Mouse (Mus musculus): ENCODE measurements at regions not wholly inside any gene's neighbourhood (a gene's known extent, or its start where the extent isn't known, plus 50 kb on each side); places are given as distances from the start of the nearest gene placed in this dataset.

- no peak overlapping the region for H3K4me2 ChIP-seq (replicated peaks; ENCODE audit: low read depth, low read length)
- H3K36me3 ChIP-seq (ENCODE audit: control insufficient read depth, insufficient read depth, low read length), result no peaks in the 10 kb centered on the region
- no peaks in the 10 kb centered on the region for H3K4me1 ChIP-seq (ENCODE audit: control insufficient read depth, insufficient read depth, low read length)
- no peaks in the 10 kb centered on the region for H3K9me3 ChIP-seq (ENCODE audit: control insufficient read depth, low read length)
- no peaks in the 10 kb centered on the region for H3K27me3 ChIP-seq (ENCODE audit: control insufficient read depth, insufficient read depth, low read length)
- no peak overlapping the region for H3K27ac ChIP-seq (ENCODE audit: low read depth, low read length)
- WGBS, result 82% methylated on average over 3 of the region's 3 CpGs
- H3K4me3 ChIP-seq (ENCODE audit: low read length), result no peak overlapping the region
- no peak for ATAC-seq (ENCODE audit: low FRiP score, low TSS enrichment)
- H3K9ac ChIP-seq (ENCODE audit: low read depth, low read length), result no peak overlapping the region
These were observed 87.2 kb upstream of the Arhgap24 start for GRCm38 (mm10) chr5:102393941-102394340.

DNA sequence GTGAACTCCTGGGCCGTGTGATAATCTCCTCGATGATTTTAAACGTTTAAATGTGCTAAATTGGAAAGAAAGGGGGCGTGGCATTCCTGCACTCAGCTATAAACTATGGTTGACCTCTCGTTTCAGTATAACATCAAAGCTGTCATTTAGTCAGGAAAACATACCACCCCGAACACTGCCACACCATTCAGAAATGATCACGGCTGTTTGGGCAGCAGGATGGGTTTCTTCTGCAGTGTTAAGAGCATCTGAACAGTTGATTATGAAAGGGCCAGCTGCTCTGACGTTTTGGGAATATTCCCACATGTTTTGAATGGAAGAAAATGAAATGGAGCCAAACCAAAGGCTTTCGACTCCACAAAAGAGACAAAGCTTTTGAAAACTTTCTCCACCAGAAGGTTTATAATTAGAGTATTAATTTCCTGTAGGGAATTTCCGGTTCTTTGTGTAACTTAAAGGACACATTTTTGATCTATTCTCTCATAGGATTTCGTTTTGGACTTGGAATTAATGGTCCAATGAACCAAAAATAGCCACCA is 85.5 kb upstream of the Arhgap24 start:
- H3K27ac ChIP-seq (ENCODE audit: low read depth, low read length), result no peak overlapping the region
- H3K4me2 ChIP-seq (replicated peaks; ENCODE audit: low read depth, low read length), result no peak overlapping the region
- H3K27me3 ChIP-seq (ENCODE audit: control insufficient read depth, insufficient read depth, low read length), result no peaks in the 10 kb centered on the region
- H3K9ac ChIP-seq (ENCODE audit: low read depth, low read length), result no peak overlapping the region
- no peaks in the 10 kb centered on the region for H3K4me1 ChIP-seq (ENCODE audit: control insufficient read depth, insufficient read depth, low read length)
- WGBS, result 47% methylated on average over 11 of the region's 11 CpGs
- no peaks in the 10 kb centered on the region for H3K9me3 ChIP-seq (ENCODE audit: control insufficient read depth, low read length)
- no peak overlapping the region for H3K4me3 ChIP-seq (ENCODE audit: low read length)
- H3K36me3 ChIP-seq (ENCODE audit: control insufficient read depth, insufficient read depth, low read length), result no peaks in the 10 kb centered on the region
- no peak for ATAC-seq (ENCODE audit: low FRiP score, low TSS enrichment)

- Histone ChIP-seq H3K4me1 (ENCODE audit: control insufficient read depth, insufficient read depth, low read length) (no peaks in the 10 kb centered on the region), H3K9me3 (ENCODE audit: control insufficient read depth, low read length) (no peaks in the 10 kb centered on the region), H3K4me2 (replicated peaks; ENCODE audit: low read depth, low read length) (no peak overlapping the region), H3K36me3 (ENCODE audit: control insufficient read depth, insufficient read depth, low read length) (no peaks in the 10 kb centered on the region), H3K27ac (ENCODE audit: low read depth, low read length) (no peak overlapping the region), H3K27me3 (ENCODE audit: control insufficient read depth, insufficient read depth, low read length) (no peaks in the 10 kb centered on the region), H3K4me3 (ENCODE audit: low read length) (no peak overlapping the region), H3K9ac (ENCODE audit: low read depth, low read length) (no peak overlapping the region)
- no peak for ATAC-seq (ENCODE audit: low FRiP score, low TSS enrichment)
- WGBS, result 82% methylated on average over 4 of the region's 4 CpGs
These were observed 82.2 kb upstream of the Arhgap24 start for GRCm38 (mm10) chr5:102399006-102399405.

DNA sequence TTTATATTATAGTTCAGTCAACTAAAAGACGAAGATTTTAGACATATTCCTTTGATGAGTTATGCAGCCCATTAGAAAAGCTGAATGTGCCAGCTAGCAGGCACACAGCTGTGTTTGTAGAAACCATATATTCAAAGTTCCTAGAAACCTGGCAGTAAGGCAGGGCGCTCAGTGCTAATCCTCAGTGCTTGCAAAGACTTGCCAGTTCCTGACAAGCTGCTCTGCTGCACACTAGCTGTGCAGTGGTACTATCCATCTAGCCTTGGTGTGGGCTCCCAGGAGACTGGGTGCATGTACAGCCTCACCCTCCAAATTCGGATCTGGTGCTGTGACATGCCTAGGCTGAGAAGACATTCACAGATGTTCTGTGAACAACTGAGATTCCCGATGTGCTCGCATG is 63.5 kb upstream of the Arhgap24 start:
- H3K27ac ChIP-seq (ENCODE audit: low read depth, low read length), result no peak overlapping the region
- H3K4me2 ChIP-seq (replicated peaks; ENCODE audit: low read depth, low read length), result no peak overlapping the region
- WGBS, result 73% methylated on average over 5 of the region's 5 CpGs
- H3K36me3 ChIP-seq (ENCODE audit: control insufficient read depth, insufficient read depth, low read length), result no peaks in the 10 kb centered on the region
- ATAC-seq (ENCODE audit: low FRiP score, low TSS enrichment), result no peak
- H3K4me1 ChIP-seq (ENCODE audit: control insufficient read depth, insufficient read depth, low read length), result no peaks in the 10 kb centered on the region
- H3K9me3 ChIP-seq (ENCODE audit: control insufficient read depth, low read length), result no peaks in the 10 kb centered on the region
- H3K4me3 ChIP-seq (ENCODE audit: low read length), result no peak overlapping the region
- no peaks in the 10 kb centered on the region for H3K27me3 ChIP-seq (ENCODE audit: control insufficient read depth, insufficient read depth, low read length)
- H3K9ac ChIP-seq (ENCODE audit: low read depth, low read length), result no peak overlapping the region

- H3K9me3 ChIP-seq (ENCODE audit: control insufficient read depth, low read length), result no peaks in the 10 kb centered on the region
- no peak overlapping the region for H3K4me3 ChIP-seq (ENCODE audit: low read length)
- no peaks in the 10 kb centered on the region for H3K27me3 ChIP-seq (ENCODE audit: control insufficient read depth, insufficient read depth, low read length)
- no peaks in the 10 kb centered on the region for H3K36me3 ChIP-seq (ENCODE audit: control insufficient read depth, insufficient read depth, low read length)
- H3K27ac ChIP-seq (ENCODE audit: low read depth, low read length), result no peak overlapping the region
- no peaks in the 10 kb centered on the region for H3K4me1 ChIP-seq (ENCODE audit: control insufficient read depth, insufficient read depth, low read length)
- ATAC-seq (ENCODE audit: low FRiP score, low TSS enrichment), result no peak
- H3K4me2 ChIP-seq (replicated peaks; ENCODE audit: low read depth, low read length), result no peak overlapping the region
- no peak overlapping the region for H3K9ac ChIP-seq (ENCODE audit: low read depth, low read length)
- 37% methylated on average over 1 of the region's 1 CpGs for WGBS
These were observed 62.1 kb upstream of the Arhgap24 start for GRCm38 (mm10) chr5:102419089-102419488.

DNA sequence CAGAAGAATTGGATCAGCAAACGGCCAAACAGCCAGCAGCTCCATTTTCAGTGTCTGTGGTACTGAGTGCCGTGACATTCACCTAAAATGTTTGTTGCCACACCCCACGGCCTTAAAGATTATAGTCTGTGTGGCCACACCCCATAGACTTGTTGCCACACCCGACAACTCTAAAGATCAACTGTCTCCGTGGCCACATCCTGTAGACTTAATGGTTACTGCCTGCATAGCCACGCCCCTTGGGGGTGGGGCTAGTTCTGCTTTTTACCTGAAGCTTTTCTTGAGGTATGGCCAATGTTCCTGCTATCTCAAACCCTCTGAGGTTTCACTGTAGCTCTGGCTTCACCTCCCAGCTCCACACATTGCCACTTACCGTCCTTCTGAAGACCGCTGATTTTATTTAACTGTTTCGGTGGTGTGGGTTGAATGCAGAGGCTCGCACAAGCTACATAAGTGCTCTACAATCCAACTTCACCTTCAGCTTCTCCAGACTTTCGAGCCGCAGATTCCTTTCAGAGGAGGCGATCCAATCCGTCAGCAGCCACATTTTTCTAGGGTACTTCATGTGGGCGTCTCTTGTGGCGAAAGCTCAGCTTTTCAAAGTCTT is 56.5 kb upstream of the Arhgap24 start:
- Histone ChIP-seq H3K4me2 (replicated peaks; ENCODE audit: low read depth, low read length) (no peak overlapping the region), H3K4me1 (ENCODE audit: control insufficient read depth, insufficient read depth, low read length) (no peaks in the 10 kb centered on the region), H3K27ac (ENCODE audit: low read depth, low read length) (no peak overlapping the region), H3K27me3 (ENCODE audit: control insufficient read depth, insufficient read depth, low read length) (no peaks in the 10 kb centered on the region), H3K36me3 (ENCODE audit: control insufficient read depth, insufficient read depth, low read length) (no peaks in the 10 kb centered on the region), H3K9ac (ENCODE audit: low read depth, low read length) (no peak overlapping the region), H3K4me3 (ENCODE audit: low read length) (no peak overlapping the region), H3K9me3 (ENCODE audit: control insufficient read depth, low read length) (no peaks in the 10 kb centered on the region)
- ATAC-seq (ENCODE audit: low FRiP score, low TSS enrichment), result no peak
- WGBS, result 89% methylated on average over 16 of the region's 16 CpGs

DNA sequence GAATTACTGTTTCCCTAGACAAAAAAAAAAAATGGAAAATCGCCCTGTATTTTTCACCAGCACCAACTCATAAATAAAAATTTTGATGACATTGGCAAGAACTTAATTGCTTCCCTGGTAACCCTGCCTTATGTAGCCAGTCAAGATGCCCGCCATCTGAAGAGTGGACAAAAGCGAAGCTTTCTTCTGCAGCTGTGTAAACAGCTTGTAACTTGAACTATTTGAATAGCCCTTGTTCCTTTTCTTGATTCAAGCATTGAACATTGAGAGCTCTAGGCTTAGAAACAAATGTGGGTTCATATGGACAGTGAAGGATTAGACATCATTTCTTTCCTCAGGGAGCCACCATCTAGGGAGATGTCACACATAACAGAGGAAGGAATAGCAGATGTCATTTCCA is 52.9 kb upstream of the Arhgap24 start:
- Histone ChIP-seq H3K36me3 (ENCODE audit: control insufficient read depth, insufficient read depth, low read length) (no peaks in the 10 kb centered on the region), H3K9me3 (ENCODE audit: control insufficient read depth, low read length) (no peaks in the 10 kb centered on the region), H3K4me3 (ENCODE audit: low read length) (no peak overlapping the region), H3K4me1 (ENCODE audit: control insufficient read depth, insufficient read depth, low read length) (no peaks in the 10 kb centered on the region), H3K9ac (ENCODE audit: low read depth, low read length) (no peak overlapping the region), H3K27ac (ENCODE audit: low read depth, low read length) (no peak overlapping the region), H3K27me3 (ENCODE audit: control insufficient read depth, insufficient read depth, low read length) (no peaks in the 10 kb centered on the region), H3K4me2 (replicated peaks; ENCODE audit: low read depth, low read length) (no peak overlapping the region)
- ATAC-seq (ENCODE audit: low FRiP score, low TSS enrichment), result no peak
- WGBS, result 57% methylated on average over 3 of the region's 3 CpGs
